Mouse (Mus musculus): ENCODE results near the gene St8sia1.

Gene St8sia1

GRCm38 (mm10) chr6:142860396-142860795 lies 103.9 kb downstream of the St8sia1 start:
- DNase-seq, result no peak

- DNase-seq, result no peak
Observed at GRCm38 (mm10) chr6:142859946-142860345, 104.3 kb downstream of the St8sia1 start.

GRCm38 (mm10) chr6:142858937-142859336 lies 105.3 kb downstream of the St8sia1 start:
- peak; percentile 38 to 61 for DNase-seq

- no peak for DNase-seq
Observed at GRCm38 (mm10) chr6:142856258-142856874, 107.9 kb downstream of the St8sia1 start.

- no peak for DNase-seq
Observed at GRCm38 (mm10) chr6:142855761-142856160, 108.5 kb downstream of the St8sia1 start.

- no peak for DNase-seq
Observed at GRCm38 (mm10) chr6:142852419-142853377, 111.6 kb downstream of the St8sia1 start.

GRCm38 (mm10) chr6:142850436-142850835 lies 113.8 kb downstream of the St8sia1 start:
- no peak for DNase-seq

- no peak for DNase-seq
Observed at GRCm38 (mm10) chr6:142849326-142849725, 114.9 kb downstream of the St8sia1 start.

GRCm38 (mm10) chr6:142847914-142848674 lies 116.2 kb downstream of the St8sia1 start:
- no peak for DNase-seq

GRCm38 (mm10) chr6:142846855-142847254 lies 117.4 kb downstream of the St8sia1 start:
- no peak for DNase-seq

GRCm38 (mm10) chr6:142845066-142845465 lies 119.2 kb downstream of the St8sia1 start:
- DNase-seq, result no peak

GRCm38 (mm10) chr6:142844061-142844460 lies 120.2 kb downstream of the St8sia1 start:
- no peak for DNase-seq

GRCm38 (mm10) chr6:142838501-142838900 lies 125.8 kb downstream of the St8sia1 start:
- no peak for DNase-seq

GRCm38 (mm10) chr6:142837326-142837725 lies 126.9 kb downstream of the St8sia1 start:
- no peak for DNase-seq

GRCm38 (mm10) chr6:142835726-142836125 lies 128.5 kb downstream of the St8sia1 start:
- peak; percentile 22 to 24 for DNase-seq

GRCm38 (mm10) chr6:142834911-142835310 lies 129.3 kb downstream of the St8sia1 start:
- DNase-seq, result no peak

- no peak for DNase-seq
Observed at GRCm38 (mm10) chr6:142831706-142832105, 132.5 kb downstream of the St8sia1 start.

GRCm38 (mm10) chr6:142831243-142831642 lies 133.0 kb downstream of the St8sia1 start:
- no peak for DNase-seq

GRCm38 (mm10) chr6:142830221-142830620 lies 134.0 kb downstream of the St8sia1 start:
- DNase-seq, result no peak

- DNase-seq, result no peak
Observed at GRCm38 (mm10) chr6:142825449-142825848, 138.8 kb downstream of the St8sia1 start.

GRCm38 (mm10) chr6:142823008-142823787 lies 141.1 kb downstream of the St8sia1 start:
- DNase-seq, result no peak

GRCm38 (mm10) chr6:142818306-142818705 lies 145.9 kb downstream of the St8sia1 start:
- DNase-seq, result no peak

Measured in cerebellum, postnatal 10 days (tissue).